Mouse (Mus musculus): Measurements from ENCODE around the gene Eno3. TPM values are rescaled to one million over a fixed set of nuclear protein-coding genes. Genes with fewer than 3 reads are reported as not detected.
A peak's percentile ranks its signal among the peaks of the same experiment; 100 is the strongest.

Eno3 gene
- polyA plus RNA-seq, 1 experiment from 2014 or later, result 126 TPM

- peaks cover 8% of the 10 kb centered on the region; the same call in 1 of the 2 replicates for H3K4me1 ChIP-seq (ENCODE audit: control insufficient read depth, insufficient read depth, low read length)
- WGBS, result 36% methylated on average over 7 of the region's 7 CpGs
- no peaks in the 10 kb centered on the region for H3K27me3 ChIP-seq (ENCODE audit: control insufficient read depth, insufficient read depth, low read length)
- ATAC-seq (ENCODE audit: insufficient read depth, low FRiP score), result no peak; the same call in 1 of the 2 replicates
- peak overlapping the region; percentile 4; the same call in 1 of the 2 replicates for H3K27ac ChIP-seq (ENCODE audit: low read length)
- no peaks in the 10 kb centered on the region for H3K9me3 ChIP-seq (replicated peaks; ENCODE audit: control insufficient read depth, low read length)
- H3K36me3 ChIP-seq (ENCODE audit: control insufficient read depth, insufficient read depth, low read length), result no peaks in the 10 kb centered on the region
- no peak overlapping the region for H3K4me3 ChIP-seq (replicated peaks; ENCODE audit: low read length)
- H3K9ac ChIP-seq (ENCODE audit: low read length), result 0 out of 2 replicates have a peak overlapping the region, but pooled peaks have one; percentile 36
- H3K4me2 ChIP-seq (ENCODE audit: low read depth, low read length), result no peak overlapping the region
These were observed 34.8 kb upstream of the Eno3 start for GRCm38 (mm10) chr11:70621972-70622814.

- Histone ChIP-seq H3K4me2 (ENCODE audit: low read depth, low read length) (no peak overlapping the region), H3K36me3 (ENCODE audit: control insufficient read depth, insufficient read depth, low read length) (no peaks in the 10 kb centered on the region), H3K27me3 (ENCODE audit: control insufficient read depth, insufficient read depth, low read length) (no peaks in the 10 kb centered on the region), H3K9ac (ENCODE audit: low read length) (no peak overlapping the region), H3K9me3 (replicated peaks; ENCODE audit: control insufficient read depth, low read length) (no peaks in the 10 kb centered on the region), H3K27ac (ENCODE audit: low read length) (no peak overlapping the region), H3K4me1 (ENCODE audit: control insufficient read depth, insufficient read depth, low read length) (peaks cover 8% of the 10 kb centered on the region; the same call in 1 of the 2 replicates), H3K4me3 (replicated peaks; ENCODE audit: low read length) (no peak overlapping the region)
- WGBS, result 68% methylated on average over 10 of the region's 10 CpGs
- no peak for ATAC-seq (ENCODE audit: insufficient read depth, low FRiP score)
These were observed 33.8 kb upstream of the Eno3 start for GRCm38 (mm10) chr11:70623053-70623742.

- no peaks in the 10 kb centered on the region for H3K36me3 ChIP-seq (ENCODE audit: control insufficient read depth, insufficient read depth, low read length)
- WGBS, result 42% methylated on average over 4 of the region's 4 CpGs
- no peak overlapping the region for H3K4me3 ChIP-seq (replicated peaks; ENCODE audit: low read length)
- no peaks in the 10 kb centered on the region for H3K27me3 ChIP-seq (ENCODE audit: control insufficient read depth, insufficient read depth, low read length)
- no peak for ATAC-seq (ENCODE audit: insufficient read depth, low FRiP score)
- peaks cover 8% of the 10 kb centered on the region; the same call in 1 of the 2 replicates for H3K4me1 ChIP-seq (ENCODE audit: control insufficient read depth, insufficient read depth, low read length)
- H3K9me3 ChIP-seq (replicated peaks; ENCODE audit: control insufficient read depth, low read length), result no peaks in the 10 kb centered on the region
- no peak overlapping the region for H3K27ac ChIP-seq (ENCODE audit: low read length)
- H3K9ac ChIP-seq (ENCODE audit: low read length), result no peak overlapping the region
- no peak overlapping the region for H3K4me2 ChIP-seq (ENCODE audit: low read depth, low read length)
These were observed 31.5 kb upstream of the Eno3 start for GRCm38 (mm10) chr11:70625473-70625872.

GRCm38 (mm10) chr11:70626877-70627276 lies 30.1 kb upstream of the Eno3 start:
- H3K9me3 ChIP-seq (replicated peaks; ENCODE audit: control insufficient read depth, low read length), result no peaks in the 10 kb centered on the region
- no peak for ATAC-seq (ENCODE audit: insufficient read depth, low FRiP score)
- no peak overlapping the region for H3K4me3 ChIP-seq (replicated peaks; ENCODE audit: low read length)
- no peaks in the 10 kb centered on the region for H3K27me3 ChIP-seq (ENCODE audit: control insufficient read depth, insufficient read depth, low read length)
- H3K4me2 ChIP-seq (ENCODE audit: low read depth, low read length), result no peak overlapping the region
- H3K4me1 ChIP-seq (ENCODE audit: control insufficient read depth, insufficient read depth, low read length), result 0 out of 2 replicates have a peak, but pooled peaks cover 5% of the 10 kb centered on the region
- H3K36me3 ChIP-seq (ENCODE audit: control insufficient read depth, insufficient read depth, low read length), result no peaks in the 10 kb centered on the region
- WGBS, result 55% methylated on average over 4 of the region's 4 CpGs
- H3K9ac ChIP-seq (ENCODE audit: low read length), result no peak overlapping the region
- no peak overlapping the region for H3K27ac ChIP-seq (ENCODE audit: low read length)

GRCm38 (mm10) chr11:70628431-70628830 lies 28.6 kb upstream of the Eno3 start:
- Histone ChIP-seq H3K4me1 (ENCODE audit: control insufficient read depth, insufficient read depth, low read length) (no peaks in the 10 kb centered on the region), H3K4me2 (ENCODE audit: low read depth, low read length) (no peak overlapping the region), H3K27ac (ENCODE audit: low read length) (no peak overlapping the region), H3K27me3 (ENCODE audit: control insufficient read depth, insufficient read depth, low read length) (no peaks in the 10 kb centered on the region), H3K36me3 (ENCODE audit: control insufficient read depth, insufficient read depth, low read length) (no peaks in the 10 kb centered on the region), H3K9ac (ENCODE audit: low read length) (no peak overlapping the region), H3K4me3 (replicated peaks; ENCODE audit: low read length) (no peak overlapping the region), H3K9me3 (replicated peaks; ENCODE audit: control insufficient read depth, low read length) (no peaks in the 10 kb centered on the region)
- no peak for ATAC-seq (ENCODE audit: insufficient read depth, low FRiP score)
- 72% methylated on average over 2 of the region's 2 CpGs for WGBS

GRCm38 (mm10) chr11:70629557-70629956 lies 27.4 kb upstream of the Eno3 start:
- Histone ChIP-seq H3K27me3 (ENCODE audit: control insufficient read depth, insufficient read depth, low read length) (no peaks in the 10 kb centered on the region), H3K4me2 (ENCODE audit: low read depth, low read length) (no peak overlapping the region), H3K4me1 (ENCODE audit: control insufficient read depth, insufficient read depth, low read length) (no peaks in the 10 kb centered on the region), H3K9ac (ENCODE audit: low read length) (no peak overlapping the region), H3K36me3 (ENCODE audit: control insufficient read depth, insufficient read depth, low read length) (no peaks in the 10 kb centered on the region), H3K4me3 (replicated peaks; ENCODE audit: low read length) (no peak overlapping the region), H3K27ac (ENCODE audit: low read length) (no peak overlapping the region), H3K9me3 (replicated peaks; ENCODE audit: control insufficient read depth, low read length) (no peaks in the 10 kb centered on the region)
- 40% methylated on average over 5 of the region's 5 CpGs for WGBS
- no peak for ATAC-seq (ENCODE audit: insufficient read depth, low FRiP score)

GRCm38 (mm10) chr11:70630129-70630528 lies 26.9 kb upstream of the Eno3 start:
- no peak for ATAC-seq (ENCODE audit: insufficient read depth, low FRiP score)
- WGBS, result 75% methylated on average over 7 of the region's 7 CpGs
- H3K27me3 ChIP-seq (ENCODE audit: control insufficient read depth, insufficient read depth, low read length), result no peaks in the 10 kb centered on the region

GRCm38 (mm10) chr11:70635601-70636000 lies 21.4 kb upstream of the Eno3 start:
- WGBS, result 75% methylated on average over 4 of the region's 4 CpGs
- H3K4me1 ChIP-seq (ENCODE audit: control insufficient read depth, insufficient read depth, low read length), result no peaks in the 10 kb centered on the region
- no peak for ATAC-seq (ENCODE audit: insufficient read depth, low FRiP score)
- H3K27ac ChIP-seq (ENCODE audit: low read length), result no peak overlapping the region
- H3K27me3 ChIP-seq (ENCODE audit: control insufficient read depth, insufficient read depth, low read length), result no peaks in the 10 kb centered on the region
- H3K9ac ChIP-seq (ENCODE audit: low read length), result no peak overlapping the region
- no peaks in the 10 kb centered on the region for H3K9me3 ChIP-seq (replicated peaks; ENCODE audit: control insufficient read depth, low read length)
- H3K4me3 ChIP-seq (replicated peaks; ENCODE audit: low read length), result no peak overlapping the region
- no peak overlapping the region for H3K4me2 ChIP-seq (ENCODE audit: low read depth, low read length)
- H3K36me3 ChIP-seq (ENCODE audit: control insufficient read depth, insufficient read depth, low read length), result no peaks in the 10 kb centered on the region

More at GRCm38 (mm10) chr11:70630129-70630528, 26.9 kb upstream of the Eno3 start:
- no peaks in the 10 kb centered on the region for H3K4me1 ChIP-seq (ENCODE audit: control insufficient read depth, insufficient read depth, low read length)
- H3K27ac ChIP-seq (ENCODE audit: low read length), result no peak overlapping the region
- H3K36me3 ChIP-seq (ENCODE audit: control insufficient read depth, insufficient read depth, low read length), result no peaks in the 10 kb centered on the region
- no peaks in the 10 kb centered on the region for H3K9me3 ChIP-seq (replicated peaks; ENCODE audit: control insufficient read depth, low read length)
- H3K9ac ChIP-seq (ENCODE audit: low read length), result no peak overlapping the region
- H3K4me3 ChIP-seq (replicated peaks; ENCODE audit: low read length), result no peak overlapping the region
- no peak overlapping the region for H3K4me2 ChIP-seq (ENCODE audit: low read depth, low read length)

GRCm38 (mm10) chr11:70637764-70638163 lies 19.2 kb upstream of the Eno3 start:
- Histone ChIP-seq H3K9me3 (replicated peaks; ENCODE audit: control insufficient read depth, low read length) (no peaks in the 10 kb centered on the region), H3K4me1 (ENCODE audit: control insufficient read depth, insufficient read depth, low read length) (no peaks in the 10 kb centered on the region), H3K9ac (ENCODE audit: low read length) (no peak overlapping the region), H3K4me3 (replicated peaks; ENCODE audit: low read length) (no peak overlapping the region), H3K27ac (ENCODE audit: low read length) (no peak overlapping the region), H3K4me2 (ENCODE audit: low read depth, low read length) (no peak overlapping the region), H3K36me3 (ENCODE audit: control insufficient read depth, insufficient read depth, low read length) (no peaks in the 10 kb centered on the region), H3K27me3 (ENCODE audit: control insufficient read depth, insufficient read depth, low read length) (no peaks in the 10 kb centered on the region)
- ATAC-seq (ENCODE audit: insufficient read depth, low FRiP score), result no peak
- WGBS, result 100% methylated on average over 1 of the region's 1 CpGs

Data from stomach, embryonic 16.5 days (tissue).